9 mouse cellular contexts compared by ENCODE assay signal in genomic region chr16:32087629-32088443, GRCm38 (mm10). TPM values are rescaled to one million over a fixed set of nuclear protein-coding genes. Genes with fewer than 3 reads are reported as not detected.
A peak's percentile ranks its signal among the peaks of the same experiment; 100 is the strongest.
DNase-seq lines count a peak whose midpoint lies in the region; ATAC-seq lines count a peak whose summit lies in the region.
"Had no signal": no experiment of that assay in that cellular context is flagged by ENCODE, and none has a peak within 500 bp of the region (broad histone marks: within the 10 kb centered on the region; RNA-seq: fewer than 3 reads in every experiment).

No protein-coding gene starts in this region.

- no peak overlapping the region for H3K9ac ChIP-seq in limb, embryonic 13.5 days
- no peak overlapping the region for H3K9ac ChIP-seq in heart, embryonic 15.5 days
- H3K9ac ChIP-seq: liver, embryonic 13.5 days had no signal

- ATAC-seq in limb, embryonic 13.5 days (ENCODE audit: low FRiP score, low read depth): no peak
- ATAC-seq in heart, embryonic 15.5 days (replicated peaks; ENCODE audit: insufficient number of reproducible peaks, insufficient read depth, low FRiP score, low read depth): no peak

- DNase-seq in limb, embryonic 10.5 days (ENCODE audit: low spot score): no peak
- peak; percentile 82 for DNase-seq in kidney, postnatal 14 days
- DNase-seq in thymus, adult 18-20 months: peak; percentile 41 to 63
- DNase-seq in cerebellum, postnatal 10 days: no peak
- DNase-seq in retina, postnatal 1 day: no peak
- DNase-seq in left cerebral cortex, adult 18-20 months (ENCODE audit: low spot score in 2 of 2): no peak
- DNase-seq: liver, embryonic 13.5 days had no signal

- H3K4me3 ChIP-seq in limb, embryonic 13.5 days: no peak overlapping the region
- H3K4me3 ChIP-seq in limb, embryonic 10.5 days: no peak overlapping the region
- no peak overlapping the region for H3K4me3 ChIP-seq in heart, embryonic 15.5 days
- H3K4me3 ChIP-seq: liver, embryonic 13.5 days had no signal

- H3K36me3 ChIP-seq in limb, embryonic 13.5 days: peaks cover 83% of the 10 kb centered on the region
- H3K36me3 ChIP-seq in limb, embryonic 10.5 days: peaks cover 94% of the 10 kb centered on the region
- peaks cover 77% of the 10 kb centered on the region for H3K36me3 ChIP-seq in heart, embryonic 15.5 days

- 0 out of 2 replicates have a peak overlapping the region, but pooled peaks have one; percentile 28 for H3K27ac ChIP-seq in limb, embryonic 13.5 days
- H3K27ac ChIP-seq in limb, embryonic 10.5 days: no peak overlapping the region
- peak overlapping the region; percentile 49 for H3K27ac ChIP-seq in heart, embryonic 15.5 days
- H3K27ac ChIP-seq: liver, embryonic 13.5 days had no signal

- no peaks in the 10 kb centered on the region for H3K4me1 ChIP-seq in limb, embryonic 13.5 days
- H3K4me1 ChIP-seq in limb, embryonic 10.5 days: peaks cover 4% of the 10 kb centered on the region; the same call in 1 of the 2 replicates
- H3K4me1 ChIP-seq in heart, embryonic 15.5 days (replicated peaks): no peaks in the 10 kb centered on the region

- H3K27me3 ChIP-seq in limb, embryonic 13.5 days: no peaks in the 10 kb centered on the region
- no peaks in the 10 kb centered on the region for H3K27me3 ChIP-seq in limb, embryonic 10.5 days (ENCODE audit: low read depth, poor library complexity, severe bottlenecking)
- no peaks in the 10 kb centered on the region for H3K27me3 ChIP-seq in heart, embryonic 15.5 days
- H3K27me3 ChIP-seq: liver, embryonic 13.5 days had no signal

- H3K4me2 ChIP-seq in limb, embryonic 13.5 days (replicated peaks): no peak overlapping the region
- H3K4me2 ChIP-seq in heart, embryonic 15.5 days: peak overlapping the region; percentile 8; the same call in 1 of the 2 replicates
- H3K4me2 ChIP-seq: liver, embryonic 13.5 days had no signal

- 76% methylated on average over 17 of the region's 17 CpGs for WGBS in limb, embryonic 13.5 days
- WGBS in limb, embryonic 10.5 days: 87% methylated on average over 17 of the region's 17 CpGs
- WGBS in heart, embryonic 15.5 days: 73% methylated on average over 17 of the region's 17 CpGs

- no peaks in the 10 kb centered on the region for H3K9me3 ChIP-seq in limb, embryonic 13.5 days
- H3K9me3 ChIP-seq in limb, embryonic 10.5 days (replicated peaks): no peaks in the 10 kb centered on the region
- H3K9me3 ChIP-seq in heart, embryonic 15.5 days (replicated peaks): no peaks in the 10 kb centered on the region
- H3K9me3 ChIP-seq: liver, embryonic 13.5 days had no signal

RNA-seq across cellular contexts. Expression of gene Pak2, which starts 8.7 kb away (rescaled TPM):
- 30.0 and 32.3 TPM in 2 replicates for polyA plus RNA-seq in limb, embryonic 13.5 days (2015; fragmentation: Nextera tagmentation; extraction: Ambion mirVana)
- polyA plus RNA-seq in limb, embryonic 10.5 days (2016; fragmentation: Nextera tagmentation; extraction: Ambion mirVana): 35.8 and 38.1 TPM in 2 replicates
- 21.8 and 23.8 TPM in 2 replicates for polyA plus RNA-seq in heart, embryonic 15.5 days (2015; fragmentation: Nextera tagmentation; extraction: Ambion mirVana)
- total RNA-seq in left cerebral cortex, adult 18-20 months (2021): 10 to 100 TPM; 25.1 to 27.2 TPM

RNA-seq across cellular contexts. Expression of gene Pigx, which starts 11.7 kb away (rescaled TPM):
- 124 and 126 TPM in 2 replicates for polyA plus RNA-seq in limb, embryonic 13.5 days (2015; fragmentation: Nextera tagmentation; extraction: Ambion mirVana)
- polyA plus RNA-seq in limb, embryonic 10.5 days (2016; fragmentation: Nextera tagmentation; extraction: Ambion mirVana): 147 and 150 TPM in 2 replicates
- polyA plus RNA-seq in heart, embryonic 15.5 days (2015; fragmentation: Nextera tagmentation; extraction: Ambion mirVana): 60.1 and 64.3 TPM in 2 replicates
- 10 to 100 TPM; 25.5 to 25.8 TPM for total RNA-seq in left cerebral cortex, adult 18-20 months (2021)

RNA-seq across cellular contexts. Expression of gene Cep19, which starts 11.8 kb away (rescaled TPM):
- 30.0 and 33.2 TPM in 2 replicates for polyA plus RNA-seq in limb, embryonic 13.5 days (2015; fragmentation: Nextera tagmentation; extraction: Ambion mirVana)
- polyA plus RNA-seq in limb, embryonic 10.5 days (2016; fragmentation: Nextera tagmentation; extraction: Ambion mirVana): 36.6 and 39.5 TPM in 2 replicates
- polyA plus RNA-seq in heart, embryonic 15.5 days (2015; fragmentation: Nextera tagmentation; extraction: Ambion mirVana): 19.1 and 19.2 TPM in 2 replicates
- 10 to 100 TPM; 66.8 to 67.1 TPM for total RNA-seq in left cerebral cortex, adult 18-20 months (2021)

Comparison
In these comparisons a context has a peak if more than half of its experiments do, and no peak if none do; other contexts are left out.
1. DNase-seq: peak in kidney, postnatal 14 days (single experiment) and thymus, adult 18-20 months (2 of 2); none in limb, embryonic 10.5 days (single experiment), cerebellum, postnatal 10 days (0 of 2), retina, postnatal 1 day (single experiment) and left cerebral cortex, adult 18-20 months (0 of 2).